Mouse (Mus musculus) kidney, adult 8-10 months (tissue): ENCODE results near the gene Thsd7b.

ENCODE experiments used
- DNase-seq, 2 experiments: peaks; one replicate each; pipeline ENCODE4 v3.0.0; 2022

The Thsd7b gene

GRCm38 (mm10) chr1:129526967-129527366, 253.9 kb downstream of the Thsd7b start:
- DNase-seq: no peak

- no peak for DNase-seq
Observed at GRCm38 (mm10) chr1:129532206-129532605, 259.1 kb downstream of the Thsd7b start.

GRCm38 (mm10) chr1:129538508-129538907, 265.4 kb downstream of the Thsd7b start:
- no peak for DNase-seq

GRCm38 (mm10) chr1:129538970-129539369, 265.9 kb downstream of the Thsd7b start:
- no peak for DNase-seq

GRCm38 (mm10) chr1:129540751-129541150, 267.6 kb downstream of the Thsd7b start:
- no peak for DNase-seq

- DNase-seq: no peak
Observed at GRCm38 (mm10) chr1:129542563-129543146, 269.6 kb downstream of the Thsd7b start.

GRCm38 (mm10) chr1:129543169-129543568, 270.1 kb downstream of the Thsd7b start:
- no peak for DNase-seq

- DNase-seq: no peak
Observed at GRCm38 (mm10) chr1:129558054-129558453, 285.0 kb downstream of the Thsd7b start.

- no peak for DNase-seq
Observed at GRCm38 (mm10) chr1:129559137-129559536, 286.0 kb downstream of the Thsd7b start.

GRCm38 (mm10) chr1:129559812-129560211, 286.7 kb downstream of the Thsd7b start:
- no peak for DNase-seq

- DNase-seq: no peak
Observed at GRCm38 (mm10) chr1:129562707-129563106, 289.6 kb downstream of the Thsd7b start.

GRCm38 (mm10) chr1:129570522-129570921, 297.4 kb downstream of the Thsd7b start:
- no peak for DNase-seq

- no peak for DNase-seq
Observed at GRCm38 (mm10) chr1:129579955-129580354, 306.9 kb downstream of the Thsd7b start.

GRCm38 (mm10) chr1:129586635-129587034, 313.5 kb downstream of the Thsd7b start:
- DNase-seq: no peak

GRCm38 (mm10) chr1:129589366-129590002, 316.4 kb downstream of the Thsd7b start:
- DNase-seq: no peak

GRCm38 (mm10) chr1:129595447-129595846, 322.3 kb downstream of the Thsd7b start:
- DNase-seq: no peak

GRCm38 (mm10) chr1:129600933-129601332, 327.8 kb downstream of the Thsd7b start:
- no peak for DNase-seq

GRCm38 (mm10) chr1:129602284-129602683, 329.2 kb downstream of the Thsd7b start:
- DNase-seq: no peak

- DNase-seq: no peak
Observed at GRCm38 (mm10) chr1:129608395-129608794, 335.3 kb downstream of the Thsd7b start.

GRCm38 (mm10) chr1:129616080-129616479, 343.0 kb downstream of the Thsd7b start:
- no peak for DNase-seq

GRCm38 (mm10) chr1:129619440-129620301, 346.6 kb downstream of the Thsd7b start:
- no peak for DNase-seq

- DNase-seq: no peak
Observed at GRCm38 (mm10) chr1:129624519-129624918, 351.4 kb downstream of the Thsd7b start.

- DNase-seq: no peak
Observed at GRCm38 (mm10) chr1:129635146-129635545, 362.0 kb downstream of the Thsd7b start.
